ENCODE assay signal across 8 mouse cellular contexts in genomic region chr5:127720591-127721379, GRCm38 (mm10).
DNase-seq lines count a peak whose midpoint lies in the region; ATAC-seq lines count a peak whose summit lies in the region.

No protein-coding gene starts in this region.

- H3K36me3 ChIP-seq in forebrain, embryonic 13.5 days (ENCODE audit: poor library complexity, severe bottlenecking) = no peaks in the 10 kb centered on the region
- H3K36me3 ChIP-seq in hindbrain, embryonic 13.5 days = no peaks in the 10 kb centered on the region
- no peaks in the 10 kb centered on the region for H3K36me3 ChIP-seq in limb, embryonic 15.5 days
- H3K36me3 ChIP-seq in midbrain, embryonic 14.5 days (ENCODE audit: control insufficient read depth, insufficient read depth, low read length) = no peaks in the 10 kb centered on the region

- H3K4me2 ChIP-seq in forebrain, embryonic 13.5 days = peak overlapping the region; percentile 44
- H3K4me2 ChIP-seq in hindbrain, embryonic 13.5 days = peak overlapping the region; percentile 21; the same call in 1 of the 2 replicates
- H3K4me2 ChIP-seq in limb, embryonic 15.5 days = peak overlapping the region; percentile 24; the same call in 1 of the 2 replicates
- peak overlapping the region; percentile 1; the same call in 1 of the 2 replicates for H3K4me2 ChIP-seq in midbrain, embryonic 14.5 days (ENCODE audit: low read length)

- WGBS in forebrain, embryonic 13.5 days = 24% methylated on average over 15 of the region's 15 CpGs
- 32% methylated on average over 15 of the region's 15 CpGs for WGBS in hindbrain, embryonic 13.5 days
- 21% methylated on average over 15 of the region's 15 CpGs for WGBS in limb, embryonic 15.5 days
- 31% methylated on average over 15 of the region's 15 CpGs for WGBS in midbrain, embryonic 14.5 days

- H3K4me3 ChIP-seq in forebrain, embryonic 13.5 days = 0 out of 2 replicates have a peak overlapping the region, but pooled peaks have one; percentile 10
- no peak overlapping the region for H3K4me3 ChIP-seq in hindbrain, embryonic 13.5 days
- peak overlapping the region; percentile 10; the same call in 1 of the 2 replicates for H3K4me3 ChIP-seq in limb, embryonic 15.5 days
- H3K4me3 ChIP-seq in midbrain, embryonic 14.5 days (replicated peaks; ENCODE audit: low read depth, low read length) = no peak overlapping the region

- no peaks in the 10 kb centered on the region for H3K9me3 ChIP-seq in forebrain, embryonic 13.5 days (replicated peaks)
- H3K9me3 ChIP-seq in hindbrain, embryonic 13.5 days = no peaks in the 10 kb centered on the region
- no peaks in the 10 kb centered on the region for H3K9me3 ChIP-seq in limb, embryonic 15.5 days
- no peaks in the 10 kb centered on the region for H3K9me3 ChIP-seq in midbrain, embryonic 14.5 days (ENCODE audit: control insufficient read depth, low read length)

- H3K27me3 ChIP-seq in forebrain, embryonic 13.5 days = no peaks in the 10 kb centered on the region
- H3K27me3 ChIP-seq in hindbrain, embryonic 13.5 days = no peaks in the 10 kb centered on the region
- H3K27me3 ChIP-seq in limb, embryonic 15.5 days = no peaks in the 10 kb centered on the region
- H3K27me3 ChIP-seq in midbrain, embryonic 14.5 days (ENCODE audit: control insufficient read depth, insufficient read depth, low read length) = no peaks in the 10 kb centered on the region

- intact Hi-C loops in left cerebral cortex, postnatal 36 days (cut with DNase I) = no loop called here

- no peak overlapping the region for H3K27ac ChIP-seq in forebrain, embryonic 13.5 days
- no peak overlapping the region for H3K27ac ChIP-seq in hindbrain, embryonic 13.5 days
- no peak overlapping the region for H3K27ac ChIP-seq in limb, embryonic 15.5 days
- no peak overlapping the region for H3K27ac ChIP-seq in midbrain, embryonic 14.5 days (replicated peaks; ENCODE audit: low read depth, low read length)

- no peak overlapping the region for H3K9ac ChIP-seq in forebrain, embryonic 13.5 days
- no peak overlapping the region for H3K9ac ChIP-seq in hindbrain, embryonic 13.5 days
- no peak overlapping the region for H3K9ac ChIP-seq in limb, embryonic 15.5 days
- H3K9ac ChIP-seq in midbrain, embryonic 14.5 days (replicated peaks; ENCODE audit: low read length) = no peak overlapping the region

- ATAC-seq in forebrain, embryonic 13.5 days = peak; percentile 58; the same call in 1 of the 2 replicates
- ATAC-seq in hindbrain, embryonic 13.5 days (ENCODE audit: low FRiP score) = no peak
- ATAC-seq in limb, embryonic 15.5 days (ENCODE audit: insufficient number of reproducible peaks, low FRiP score, low TSS enrichment, low read depth) = peak; percentile 30; the same call in 1 of the 2 replicates
- no peak for ATAC-seq in midbrain, embryonic 14.5 days (ENCODE audit: low FRiP score, low TSS enrichment)

- H3K4me1 ChIP-seq in forebrain, embryonic 13.5 days = no peaks in the 10 kb centered on the region
- peaks cover 13% of the 10 kb centered on the region; the same call in 1 of the 2 replicates for H3K4me1 ChIP-seq in hindbrain, embryonic 13.5 days (replicated peaks)
- H3K4me1 ChIP-seq in limb, embryonic 15.5 days = peaks cover 5% of the 10 kb centered on the region; the same call in 1 of the 2 replicates
- H3K4me1 ChIP-seq in midbrain, embryonic 14.5 days (ENCODE audit: control insufficient read depth, insufficient read depth, low read length) = no peaks in the 10 kb centered on the region

- DNase-seq in 3134 (ENCODE audit: extremely low read depth, insufficient read length, low spot score) = peak; percentile 48
- DNase-seq in adrenal gland, postnatal 25 days = peak; percentile 5
- peak; percentile 81 for DNase-seq in midbrain, embryonic 14.5 days
- no peak for DNase-seq in cerebellum, adult 9-11 months
- DNase-seq in left cerebral cortex, postnatal 36 days (ENCODE audit: low spot score in 2 of 2) = no peak

Comparison
In these comparisons a context has a peak if more than half of its experiments do, and no peak if none do; other contexts are left out.
1. DNase-seq: peak in 3134 (single experiment), adrenal gland, postnatal 25 days (single experiment) and midbrain, embryonic 14.5 days (single experiment); none in cerebellum, adult 9-11 months (single experiment) and left cerebral cortex, postnatal 36 days (0 of 2).
2. ATAC-seq: peak in forebrain, embryonic 13.5 days (single experiment) and limb, embryonic 15.5 days (single experiment); none in hindbrain, embryonic 13.5 days (single experiment) and midbrain, embryonic 14.5 days (single experiment).
3. H3K4me3 ChIP-seq: peak in forebrain, embryonic 13.5 days (single experiment) and limb, embryonic 15.5 days (single experiment); none in hindbrain, embryonic 13.5 days (single experiment) and midbrain, embryonic 14.5 days (single experiment).
4. Peak in every context shown above with its lines, with median percentiles within 50 percentile points of each other: H3K4me2 ChIP-seq.